Mouse (Mus musculus): ENCODE data around the gene Gm10031. TPM values are rescaled to one million over a fixed set of nuclear protein-coding genes. Genes with fewer than 3 reads are reported as not detected.
A peak's percentile ranks its signal among the peaks of the same experiment; 100 is the strongest.
"Not testable (repeated sequence)": the region's sequence is repeated elsewhere in the genome, so short reads cannot be mapped to it uniquely, and the experiment has no call there.

Gene Gm10031
- total RNA-seq, 1 experiment, result 20.3 TPM

DNA sequence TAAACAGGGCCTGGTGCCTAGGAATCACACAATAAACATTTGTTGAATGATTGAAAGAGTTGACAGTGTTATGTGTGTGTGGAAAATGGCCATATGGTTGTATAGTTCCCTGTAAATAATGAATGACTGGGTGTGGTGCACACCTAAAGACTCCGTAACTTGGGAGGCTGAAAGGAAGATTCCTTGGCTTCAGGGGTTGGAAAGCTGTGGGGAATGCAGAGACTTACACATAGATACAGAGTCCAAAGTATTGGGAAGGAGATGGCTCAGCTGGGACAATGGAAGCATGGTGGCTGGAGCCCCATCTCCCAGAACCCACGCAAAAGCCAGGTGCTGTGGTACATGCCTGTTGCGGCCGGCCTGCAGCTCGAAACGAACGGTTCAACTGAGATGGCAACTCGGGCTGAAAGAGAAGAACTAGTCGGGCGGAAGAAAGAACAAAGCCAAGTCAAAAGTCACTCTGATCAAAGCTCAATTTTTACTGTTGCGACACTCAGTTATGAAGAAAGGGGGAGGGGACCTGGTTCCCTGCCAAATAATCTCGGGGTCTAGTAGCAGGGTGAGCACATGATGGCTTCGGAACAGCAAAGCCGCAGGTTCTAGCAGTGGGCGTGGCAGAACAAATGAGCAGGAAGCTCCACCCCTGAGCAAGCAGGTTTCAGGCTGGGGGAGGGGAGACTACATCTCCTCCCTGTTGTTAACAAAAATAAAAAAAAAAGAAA is 1.9 kb upstream of the Gm10031 start:
- Histone ChIP-seq H3K9me3 (ENCODE audit: control insufficient read depth, insufficient read depth, low read depth, low read length) (0 out of 2 replicates have a peak, but pooled peaks cover 2% of the 10 kb centered on the region), H3K9ac (ENCODE audit: insufficient read depth, low read depth, low read length, poor library complexity, severe bottlenecking) (no peak overlapping the region), H3K36me3 (ENCODE audit: control insufficient read depth, insufficient read depth, low read length, poor library complexity, severe bottlenecking) (no peaks in the 10 kb centered on the region), H3K4me1 (ENCODE audit: control insufficient read depth in 2 of 2, insufficient read depth in 2 of 2, low read length in 2 of 2, poor library complexity in 1 of 2) (no peaks in the 10 kb centered on the region), H3K4me3 (ENCODE audit: insufficient read depth in 1 of 2, low read depth in 1 of 2, low read length in 2 of 2, poor library complexity in 1 of 2, severe bottlenecking in 1 of 2) (no peak overlapping the region), H3K27ac (ENCODE audit: insufficient read depth, low read depth, low read length, poor library complexity, severe bottlenecking) (no peak overlapping the region)
- TF ChIP-seq ZNF384 (IDR thresholded peaks at IDR 0.05; ENCODE audit: low read depth, low read length), result no peak
- TF ChIP-seq MAFK (IDR thresholded peaks at IDR 0.05; ENCODE audit: insufficient read depth, low read depth, low read length), result no peak
- TF ChIP-seq HCFC1 (IDR thresholded peaks at IDR 0.05; ENCODE audit: borderline replicate concordance, insufficient read depth, low read length), result no peak
- TF ChIP-seq CHD2 (IDR thresholded peaks at IDR 0.05; ENCODE audit: low read depth, low read length), result no peak
- TF ChIP-seq ZC3H11A (IDR thresholded peaks at IDR 0.05; ENCODE audit: borderline replicate concordance, low read depth, low read length), result no peak
- in situ Hi-C loops (cut with MboI; ENCODE audit: low sequenced_read_pairs in 2 of 2, unreplicated experiment in 2 of 2), result no loop called here
- no peak for DNase-seq (ENCODE audit: low read depth, low spot score)

DNA sequence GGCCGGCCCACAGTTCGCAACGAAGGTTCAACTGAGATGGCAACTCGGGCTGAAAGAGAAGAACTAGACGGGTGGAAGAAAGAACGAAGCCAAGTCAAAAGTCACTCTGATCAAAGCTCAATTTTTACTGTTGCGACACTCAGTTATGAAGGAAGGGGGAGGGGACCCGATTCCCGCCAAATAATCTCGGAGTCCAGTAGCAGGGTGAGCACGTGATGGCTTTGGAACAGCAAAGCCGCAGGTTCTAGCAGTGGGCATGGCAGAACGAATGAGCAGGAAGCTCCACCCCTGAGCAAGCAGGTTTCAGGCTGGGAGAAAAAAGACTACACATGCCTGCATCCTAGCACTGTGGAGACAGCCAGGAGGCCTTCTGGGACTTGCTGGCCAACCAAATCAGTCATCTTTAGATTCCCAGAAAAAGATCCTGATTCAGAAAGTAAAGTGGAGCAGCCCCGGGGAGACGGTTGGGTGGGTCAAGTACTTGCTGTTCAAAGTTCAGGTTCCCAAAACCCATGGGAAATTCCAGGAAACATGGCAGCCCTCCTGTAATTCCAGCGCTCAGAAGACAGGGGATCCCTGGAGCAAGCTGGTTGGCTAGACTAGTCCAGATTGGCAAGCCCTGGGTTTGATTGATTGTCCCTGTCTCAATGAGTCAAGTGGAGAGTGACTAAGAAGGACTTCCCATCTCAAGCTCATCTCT is 8.8 kb downstream of the Gm10031 start:
- H3K9ac ChIP-seq (ENCODE audit: insufficient read depth, low read depth, low read length, poor library complexity, severe bottlenecking), result peak overlapping the region; percentile 40; the same call in 1 of the 2 replicates
- H3K36me3 ChIP-seq (ENCODE audit: control insufficient read depth, insufficient read depth, low read length, poor library complexity, severe bottlenecking); H3K27ac ChIP-seq (ENCODE audit: insufficient read depth, low read depth, low read length, poor library complexity, severe bottlenecking); DNase-seq (ENCODE audit: low read depth, low spot score); H3K4me1 ChIP-seq (ENCODE audit: control insufficient read depth in 2 of 2, insufficient read depth in 2 of 2, low read length in 2 of 2, poor library complexity in 1 of 2); in situ Hi-C loops (cut with MboI; ENCODE audit: low sequenced_read_pairs in 2 of 2, unreplicated experiment in 2 of 2); H3K9me3 ChIP-seq (ENCODE audit: control insufficient read depth, insufficient read depth, low read depth, low read length): not testable (repeated sequence)
- peak overlapping the region in 1 of 2 experiments; percentile 32; a peak in 1 of 4 replicates for H3K4me3 ChIP-seq (ENCODE audit: insufficient read depth in 1 of 2, low read depth in 1 of 2, low read length in 2 of 2, poor library complexity in 1 of 2, severe bottlenecking in 1 of 2)

DNA sequence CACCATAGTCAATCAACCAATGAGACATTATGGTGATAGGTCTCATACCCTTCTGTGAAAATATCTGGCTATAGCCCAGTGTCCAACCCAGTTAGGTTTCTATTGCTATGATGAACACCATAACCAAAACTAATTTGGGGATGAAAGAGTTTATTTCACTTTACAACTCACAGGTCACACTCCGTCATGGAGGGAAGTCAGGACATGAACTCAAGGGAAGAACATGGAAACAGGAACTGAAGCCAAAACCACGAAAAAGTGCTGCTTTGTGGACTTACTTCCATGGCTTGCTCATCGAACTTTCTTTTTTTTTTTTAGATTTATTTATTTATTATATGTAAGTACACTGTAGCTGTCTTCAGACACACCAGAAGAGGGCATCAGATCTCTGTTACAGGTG is 9.7 kb downstream of the Gm10031 start:
- Histone ChIP-seq H3K9ac (ENCODE audit: insufficient read depth, low read depth, low read length, poor library complexity, severe bottlenecking) (no peak overlapping the region), H3K9me3 (ENCODE audit: control insufficient read depth, insufficient read depth, low read depth, low read length) (no peaks in the 10 kb centered on the region), H3K4me3 (ENCODE audit: insufficient read depth in 1 of 2, low read depth in 1 of 2, low read length in 2 of 2, poor library complexity in 1 of 2, severe bottlenecking in 1 of 2) (no peak overlapping the region), H3K4me1 (ENCODE audit: control insufficient read depth in 2 of 2, insufficient read depth in 2 of 2, low read length in 2 of 2, poor library complexity in 1 of 2) (no peaks in the 10 kb centered on the region; a peak in 1 of 4 replicates), H3K27ac (ENCODE audit: insufficient read depth, low read depth, low read length, poor library complexity, severe bottlenecking) (no peak overlapping the region), H3K36me3 (ENCODE audit: control insufficient read depth, insufficient read depth, low read length, poor library complexity, severe bottlenecking) (no peaks in the 10 kb centered on the region)
- DNase-seq (ENCODE audit: low read depth, low spot score), result no peak
- in situ Hi-C loops (cut with MboI; ENCODE audit: low sequenced_read_pairs in 2 of 2, unreplicated experiment in 2 of 2), result no loop called here
- TF ChIP-seq MAFK (IDR thresholded peaks at IDR 0.05; ENCODE audit: insufficient read depth, low read depth, low read length), result no peak

DNA sequence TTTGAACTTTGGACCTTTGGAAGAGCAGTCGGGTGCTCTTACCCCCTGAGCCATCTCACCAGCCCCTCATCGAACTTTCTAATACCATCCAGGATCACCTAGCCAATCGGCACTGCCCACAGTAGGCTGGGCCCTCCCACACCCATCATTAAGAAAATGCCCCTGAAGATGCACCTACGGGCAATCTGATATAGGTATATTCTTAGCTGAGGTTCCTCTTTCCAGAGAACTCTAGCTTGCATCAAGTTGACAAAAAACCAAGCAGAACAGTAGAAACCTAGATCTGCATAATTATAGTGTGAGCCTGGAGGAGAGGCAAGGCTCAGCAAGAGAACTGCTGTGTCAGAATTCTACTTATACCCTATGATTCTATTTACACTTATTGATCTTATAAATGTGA is 10.1 kb downstream of the Gm10031 start:
- H3K4me1 ChIP-seq (ENCODE audit: control insufficient read depth in 2 of 2, insufficient read depth in 2 of 2, low read length in 2 of 2, poor library complexity in 1 of 2), result no peaks in the 10 kb centered on the region; a peak in 1 of 4 replicates
- H3K36me3 ChIP-seq (ENCODE audit: control insufficient read depth, insufficient read depth, low read length, poor library complexity, severe bottlenecking), result no peaks in the 10 kb centered on the region
- no peak overlapping the region for H3K9ac ChIP-seq (ENCODE audit: insufficient read depth, low read depth, low read length, poor library complexity, severe bottlenecking)
- no peak for DNase-seq (ENCODE audit: low read depth, low spot score)
- no peak for TF ChIP-seq CHD2 (IDR thresholded peaks at IDR 0.05; ENCODE audit: low read depth, low read length)
- no peak for TF ChIP-seq ZC3H11A (IDR thresholded peaks at IDR 0.05; ENCODE audit: borderline replicate concordance, low read depth, low read length)
- no peak for TF ChIP-seq MAFK (IDR thresholded peaks at IDR 0.05; ENCODE audit: insufficient read depth, low read depth, low read length)
- no peak for TF ChIP-seq ZNF384 (IDR thresholded peaks at IDR 0.05; ENCODE audit: low read depth, low read length)
- no peak for TF ChIP-seq HCFC1 (IDR thresholded peaks at IDR 0.05; ENCODE audit: borderline replicate concordance, insufficient read depth, low read length)
- no peak overlapping the region for H3K4me3 ChIP-seq (ENCODE audit: insufficient read depth in 1 of 2, low read depth in 1 of 2, low read length in 2 of 2, poor library complexity in 1 of 2, severe bottlenecking in 1 of 2)
- in situ Hi-C loops (cut with MboI; ENCODE audit: low sequenced_read_pairs in 2 of 2, unreplicated experiment in 2 of 2), result no loop called here
- no peaks in the 10 kb centered on the region for H3K9me3 ChIP-seq (ENCODE audit: control insufficient read depth, insufficient read depth, low read depth, low read length)
- no peak overlapping the region for H3K27ac ChIP-seq (ENCODE audit: insufficient read depth, low read depth, low read length, poor library complexity, severe bottlenecking)

DNA sequence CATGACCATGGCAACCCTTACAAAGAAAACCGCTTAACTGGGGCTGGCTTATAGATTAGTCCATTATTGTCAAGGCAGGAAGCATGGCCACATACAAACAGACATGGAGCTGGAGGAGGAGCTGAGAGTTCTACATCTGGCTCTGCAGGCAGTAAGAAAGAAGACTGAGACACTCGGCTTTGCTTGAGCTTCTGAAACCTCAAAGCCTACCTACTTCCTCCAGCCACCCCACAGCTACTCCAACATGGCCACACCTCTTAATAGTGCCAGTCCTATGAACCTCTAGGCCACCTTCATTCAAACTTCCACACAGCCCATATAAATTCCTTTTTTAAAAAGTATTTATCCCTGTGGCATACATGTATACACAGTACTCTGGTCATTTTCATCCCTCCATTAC is 13.2 kb downstream of the Gm10031 start:
- in situ Hi-C loops (cut with MboI; ENCODE audit: low sequenced_read_pairs in 2 of 2, unreplicated experiment in 2 of 2), result no loop called here
- H3K27ac ChIP-seq (ENCODE audit: insufficient read depth, low read depth, low read length, poor library complexity, severe bottlenecking), result no peak overlapping the region
- no peak overlapping the region for H3K9ac ChIP-seq (ENCODE audit: insufficient read depth, low read depth, low read length, poor library complexity, severe bottlenecking)
- no peak overlapping the region for H3K4me3 ChIP-seq (ENCODE audit: insufficient read depth in 1 of 2, low read depth in 1 of 2, low read length in 2 of 2, poor library complexity in 1 of 2, severe bottlenecking in 1 of 2)
- no peaks in the 10 kb centered on the region for H3K4me1 ChIP-seq (ENCODE audit: control insufficient read depth in 2 of 2, insufficient read depth in 2 of 2, low read length in 2 of 2, poor library complexity in 1 of 2)
- H3K36me3 ChIP-seq (ENCODE audit: control insufficient read depth, insufficient read depth, low read length, poor library complexity, severe bottlenecking), result no peaks in the 10 kb centered on the region
- H3K9me3 ChIP-seq (ENCODE audit: control insufficient read depth, insufficient read depth, low read depth, low read length), result no peaks in the 10 kb centered on the region
- no peak for DNase-seq (ENCODE audit: low read depth, low spot score)
- TF ChIP-seq HCFC1 (IDR thresholded peaks at IDR 0.05; ENCODE audit: borderline replicate concordance, insufficient read depth, low read length) (no peak), CHD2 (IDR thresholded peaks at IDR 0.05; ENCODE audit: low read depth, low read length) (no peak), ZC3H11A (IDR thresholded peaks at IDR 0.05; ENCODE audit: borderline replicate concordance, low read depth, low read length) (no peak), ZNF384 (IDR thresholded peaks at IDR 0.05; ENCODE audit: low read depth, low read length) (no peak), MAFK (IDR thresholded peaks at IDR 0.05; ENCODE audit: insufficient read depth, low read depth, low read length) (no peak)

Data from ES-E14 (cell line).